Mouse (Mus musculus) thymus, postnatal 0 days (tissue): ENCODE results near the gene Gltpd2. TPM values are rescaled to one million over a fixed set of nuclear protein-coding genes. Genes with fewer than 3 reads are reported as not detected.
"Not testable (repeated sequence)": the region's sequence is repeated elsewhere in the genome, so short reads cannot be mapped to it uniquely, and the experiment has no call there.

Experiments
- DNase-seq: peaks from one replicate; pipeline ENCODE4 v3.0.0-alpha.2; 2015; ENCODE audit warnings: low spot score
- polyA plus RNA-seq: library from polyadenylated mRNA; unstranded; fragments of >200 nt; fragmentation: Nextera tagmentation; extraction: Ambion mirVana; gene quantifications from 2 replicates; pipeline ENCODE4 v1.2.1, GENCODE M21; 2015

Gene Gltpd2
- polyA plus RNA-seq: 0.31 TPM in 1 of 2 replicates, not detected in the other

DNA sequence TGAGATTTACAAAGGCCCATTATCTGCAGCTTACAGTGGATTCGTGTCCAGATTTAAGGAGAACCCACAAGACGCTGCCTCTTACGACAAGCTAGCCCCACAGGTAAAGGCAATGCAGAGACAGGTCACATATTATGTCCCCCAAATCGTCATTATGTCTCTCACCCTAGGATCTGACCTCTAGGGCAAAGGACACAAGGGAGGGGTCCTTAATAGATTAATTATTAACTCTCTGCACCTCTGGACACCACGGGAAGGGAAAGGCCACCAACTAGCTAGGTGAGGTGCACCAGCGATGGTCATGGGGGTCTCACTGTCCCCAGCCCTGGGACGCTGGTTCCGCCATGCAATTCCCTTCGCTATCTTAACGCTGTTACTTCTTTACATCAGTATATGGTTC, at the start of gene Gltpd2:
Gene Gltpd2 (plus strand): TSS at position 274 of the 400 bp plus-strand sequence.
- no peak for DNase-seq

DNA sequence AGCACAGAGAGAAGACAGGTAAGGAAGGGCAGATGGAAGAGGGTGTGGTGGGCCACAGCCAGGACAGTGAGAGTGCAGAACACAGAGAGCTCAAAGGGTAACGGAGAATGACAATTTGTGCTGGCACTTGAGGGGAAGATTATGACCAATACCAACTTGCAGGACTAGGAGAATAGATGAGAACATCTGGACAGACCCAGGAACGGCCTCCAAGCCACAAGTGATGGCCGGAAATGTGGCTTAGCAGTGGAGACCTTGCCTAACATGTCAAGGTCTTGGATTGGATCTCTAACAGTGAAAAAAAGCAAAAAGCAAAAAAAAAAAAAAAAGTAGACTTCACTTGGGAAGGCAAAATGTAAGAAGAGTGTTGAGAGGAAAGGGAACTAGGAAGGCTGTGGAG, 49.2 kb upstream of the Gltpd2 start:
- no peak for DNase-seq

DNA sequence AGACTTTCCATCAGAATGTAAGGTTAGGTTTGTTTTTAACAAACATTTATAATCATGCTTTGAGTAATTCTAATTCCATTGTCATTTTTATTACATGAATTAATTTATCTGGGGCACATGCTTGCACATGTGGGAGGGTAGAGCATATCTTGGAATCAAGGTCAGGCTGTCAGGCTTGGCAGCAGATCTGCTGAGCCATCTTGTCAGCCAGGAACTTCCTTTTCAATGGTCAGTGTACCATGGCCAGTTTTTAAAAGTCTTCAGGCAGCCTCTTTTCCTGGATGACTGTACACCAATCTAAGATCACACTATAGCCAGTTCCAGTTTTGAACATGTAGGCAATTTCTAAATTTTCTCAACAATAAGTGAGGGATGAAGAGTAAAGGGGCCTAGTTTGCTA, 46.3 kb upstream of the Gltpd2 start:
- DNase-seq: no peak

DNA sequence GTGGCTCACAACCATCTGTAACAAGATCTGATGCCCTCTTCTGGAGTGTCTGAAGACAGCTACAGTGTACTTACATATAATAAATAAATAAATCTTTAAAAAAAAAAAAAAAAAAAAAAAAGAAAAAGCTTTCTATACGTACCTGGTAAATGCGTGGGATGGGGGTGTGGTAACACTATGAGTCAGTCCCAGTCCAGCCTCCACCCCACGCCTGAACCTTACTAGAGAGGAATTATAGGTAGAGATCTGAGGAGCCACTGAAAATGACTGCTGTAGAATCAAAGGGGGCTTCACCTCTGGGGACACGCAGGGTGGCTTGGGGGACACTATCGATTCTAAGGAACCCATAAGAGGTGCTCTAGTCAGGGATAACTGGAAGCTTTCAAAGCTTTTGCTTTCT, 45.7 kb upstream of the Gltpd2 start:
- not testable (repeated sequence) for DNase-seq

DNA sequence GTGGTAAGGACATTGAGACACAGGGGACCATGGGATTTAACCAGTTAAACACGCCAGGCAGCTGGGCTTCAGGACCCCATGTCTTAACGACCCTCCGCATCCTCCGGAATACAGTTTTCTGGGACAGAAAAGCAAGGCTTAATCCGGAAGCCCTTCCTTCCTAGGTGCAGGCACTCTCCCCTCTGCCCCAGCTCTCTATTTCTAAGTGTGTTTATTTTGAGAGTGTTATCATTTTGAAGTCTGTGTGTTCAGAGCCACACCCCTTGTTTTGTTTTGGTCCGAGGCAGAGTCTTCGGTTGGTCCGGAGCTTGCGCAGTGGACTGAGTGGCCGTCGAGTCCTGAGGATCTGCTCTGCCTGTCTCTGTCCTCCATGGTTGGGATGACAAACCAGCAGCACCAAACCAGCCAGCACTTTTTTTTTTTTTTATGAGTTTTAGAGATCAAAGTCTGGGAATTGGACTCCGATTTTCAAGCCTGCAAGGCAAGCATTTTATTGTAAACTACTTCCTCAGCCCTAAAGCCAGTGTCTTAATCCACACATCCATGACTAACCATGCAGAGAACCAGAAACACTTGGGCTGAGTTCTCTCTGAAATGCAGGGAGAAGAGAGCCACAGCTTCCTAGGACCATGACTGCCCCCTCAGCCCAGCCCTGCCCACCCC, 44.0 kb upstream of the Gltpd2 start:
- no peak for DNase-seq

DNA sequence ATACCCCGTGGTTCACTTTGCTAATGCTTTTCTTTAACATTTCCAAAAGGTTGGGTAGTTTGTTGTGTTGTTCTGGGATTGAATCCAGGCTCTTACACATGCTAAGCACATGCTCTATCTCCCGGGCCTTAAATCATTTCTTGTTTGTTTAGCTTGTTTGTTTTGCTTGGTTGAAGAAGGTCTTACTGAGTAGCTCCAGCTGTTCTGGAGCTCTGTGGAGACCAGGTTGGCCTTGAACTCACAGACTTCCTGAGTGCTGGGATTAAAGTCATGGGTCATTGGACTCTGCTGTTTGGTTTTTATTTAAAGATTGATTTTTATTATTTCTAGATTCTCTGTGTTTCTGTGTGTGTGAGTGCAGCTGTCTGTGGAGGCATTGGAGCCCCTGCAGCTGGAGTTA, 33.5 kb upstream of the Gltpd2 start:
- DNase-seq: no peak

DNA sequence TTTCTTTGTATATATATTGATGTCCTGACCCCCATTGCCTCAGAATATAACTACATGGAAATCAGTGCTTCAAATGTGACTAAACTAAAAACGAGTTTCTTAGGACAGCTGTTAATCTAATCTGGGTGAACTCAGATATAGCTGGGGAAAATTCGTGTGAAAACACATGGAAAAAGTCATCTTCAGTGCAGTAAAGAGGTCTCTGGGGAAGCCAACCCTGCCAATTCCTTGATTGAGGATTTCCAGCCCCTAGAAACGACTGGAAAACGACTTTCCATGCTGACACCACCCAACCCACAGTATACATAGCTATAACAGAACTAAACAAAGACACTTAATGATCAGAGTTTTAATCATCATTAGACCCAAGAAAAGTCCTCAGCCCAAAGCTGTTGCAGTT, 31.2 kb upstream of the Gltpd2 start:
- DNase-seq: no peak

DNA sequence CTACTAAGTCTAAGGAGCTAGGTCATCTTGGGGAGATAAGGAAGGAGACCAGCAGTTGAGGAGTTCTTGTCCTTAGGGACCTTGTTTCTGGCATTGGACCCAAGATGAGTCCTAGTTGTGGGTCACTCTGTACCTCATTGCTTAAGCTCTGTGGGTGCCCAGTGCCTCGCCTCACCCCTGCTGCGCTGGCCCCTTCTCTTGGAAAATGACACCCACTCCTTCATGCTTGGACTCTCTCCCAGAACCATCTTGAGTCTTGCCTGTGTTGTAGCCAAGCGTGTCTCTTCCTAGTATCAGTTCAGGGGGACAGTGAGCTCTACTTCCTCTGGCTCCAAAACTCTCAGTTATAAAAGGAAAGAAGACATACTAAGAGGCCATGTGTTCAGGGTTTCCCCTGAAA, 29.9 kb upstream of the Gltpd2 start:
- no peak for DNase-seq

DNA sequence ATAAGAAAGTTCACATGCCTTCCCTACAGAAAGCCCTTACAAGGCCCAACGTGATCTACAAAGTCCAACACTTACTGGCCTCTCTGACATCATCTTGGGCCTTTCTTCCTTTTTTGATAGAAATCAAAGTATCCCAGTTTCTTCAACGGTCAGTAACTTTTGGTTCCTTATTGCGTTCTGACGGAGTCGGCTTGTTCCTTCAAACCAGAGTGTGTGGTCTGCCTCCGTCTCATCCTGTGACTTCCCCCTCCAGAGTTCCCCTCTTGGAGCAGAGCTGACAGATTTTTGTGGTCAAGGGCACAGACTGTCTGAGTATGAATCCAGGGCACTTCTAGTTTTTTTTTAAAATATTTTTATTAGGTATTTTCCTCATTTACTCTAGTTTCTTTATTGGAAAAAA, 29.3 kb upstream of the Gltpd2 start:
- DNase-seq: no peak

DNA sequence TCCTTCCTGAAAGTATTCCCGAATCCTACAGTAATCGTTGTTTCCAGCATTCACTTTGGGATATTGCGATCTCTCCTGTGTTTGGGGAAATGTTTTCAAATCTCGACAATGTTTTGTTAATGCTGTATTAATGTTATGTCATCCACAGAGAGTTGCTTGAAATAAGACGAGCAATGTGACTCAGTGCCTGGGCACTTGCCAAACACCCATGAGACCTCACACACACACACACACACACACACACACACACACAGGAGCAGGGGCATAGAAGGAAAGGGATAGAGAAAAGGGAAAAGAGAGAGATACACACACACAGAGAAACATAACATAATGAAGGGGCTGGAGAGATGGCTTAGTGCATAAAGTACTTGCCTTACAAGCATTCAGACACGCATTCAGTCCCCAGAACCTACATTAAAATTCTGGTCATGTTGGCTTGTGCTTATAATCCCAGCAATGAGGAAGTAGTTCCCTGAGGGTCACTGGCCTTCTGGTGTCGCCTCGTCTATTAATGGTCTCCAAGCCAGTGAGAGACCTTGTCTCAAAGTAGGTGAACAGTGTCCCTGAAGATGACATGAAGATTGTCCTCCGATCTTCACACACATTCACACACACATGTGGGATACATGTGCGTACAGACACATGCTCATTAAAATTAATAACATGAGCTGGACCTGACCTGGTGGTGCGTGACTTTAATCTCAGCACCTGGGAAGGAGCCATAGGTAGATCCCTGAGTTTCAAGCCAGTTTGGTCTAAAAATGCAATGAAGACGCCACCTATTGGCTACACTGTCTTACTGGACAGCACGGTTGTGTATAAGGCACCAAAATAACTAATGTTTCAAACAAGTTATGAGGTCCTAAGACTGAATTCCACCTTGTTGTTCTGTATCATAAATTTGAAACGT, 19.2 kb upstream of the Gltpd2 start:
- no peak for DNase-seq

DNA sequence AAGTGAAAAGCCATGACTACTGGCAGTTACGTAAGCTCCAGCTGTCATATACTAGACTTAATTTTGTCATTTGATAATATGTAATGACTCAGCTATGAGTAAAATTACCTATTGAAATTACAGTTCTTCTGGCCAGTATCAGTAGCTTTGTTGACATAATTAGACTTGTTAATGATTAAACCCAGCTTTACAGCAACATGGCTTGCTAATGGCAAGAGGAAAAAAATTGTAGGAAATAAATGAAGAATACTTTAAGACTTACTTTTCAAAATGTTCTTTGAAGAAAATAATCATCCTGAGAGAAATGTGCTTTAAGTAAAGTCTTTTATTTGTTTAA, 18.6 kb upstream of the Gltpd2 start:
- no peak for DNase-seq

DNA sequence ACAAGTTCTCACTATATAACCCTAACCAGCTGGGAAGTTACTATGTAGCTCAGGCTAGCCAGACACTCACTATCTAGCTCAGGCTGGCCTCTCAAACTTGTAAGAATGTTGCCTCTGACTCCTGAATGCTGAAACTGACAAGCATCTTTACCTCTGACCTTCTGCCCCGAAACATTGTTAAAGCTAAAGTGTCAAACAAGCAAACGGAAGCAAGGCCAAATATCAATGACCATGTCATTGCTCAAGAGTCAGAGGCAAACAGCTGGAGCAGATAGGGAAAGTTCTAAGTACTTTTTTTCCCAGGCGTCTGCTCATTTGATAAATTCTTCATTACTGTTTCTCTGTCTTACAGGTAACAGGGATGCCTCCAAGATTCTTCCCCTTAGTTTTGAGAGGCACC, 17.0 kb upstream of the Gltpd2 start:
- no peak for DNase-seq

DNA sequence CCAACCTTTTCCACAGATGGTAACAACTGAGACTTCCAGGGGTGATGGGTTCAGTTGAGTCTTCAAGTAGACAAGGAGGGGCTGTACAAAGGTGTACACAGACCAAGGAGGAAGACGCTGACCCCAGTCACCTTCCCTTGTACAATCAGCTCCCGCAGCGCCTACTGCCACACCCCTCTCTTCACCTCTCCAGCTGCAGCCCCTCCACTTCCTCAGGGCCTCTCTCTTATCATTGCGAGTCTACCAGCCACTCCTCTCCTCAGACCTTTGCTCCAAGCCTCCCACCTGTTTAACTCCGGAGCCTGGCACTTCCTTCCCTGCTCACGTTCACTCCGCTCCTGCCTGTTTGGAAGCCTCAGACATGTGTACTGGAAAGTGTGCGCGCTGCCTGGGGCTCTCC, 14.0 kb upstream of the Gltpd2 start, which contains the start of gene Tm4sf5:
Gene Tm4sf5 (plus strand): TSS at position 275 of the 400 bp plus-strand sequence.
- DNase-seq: peak; percentile 27

DNA sequence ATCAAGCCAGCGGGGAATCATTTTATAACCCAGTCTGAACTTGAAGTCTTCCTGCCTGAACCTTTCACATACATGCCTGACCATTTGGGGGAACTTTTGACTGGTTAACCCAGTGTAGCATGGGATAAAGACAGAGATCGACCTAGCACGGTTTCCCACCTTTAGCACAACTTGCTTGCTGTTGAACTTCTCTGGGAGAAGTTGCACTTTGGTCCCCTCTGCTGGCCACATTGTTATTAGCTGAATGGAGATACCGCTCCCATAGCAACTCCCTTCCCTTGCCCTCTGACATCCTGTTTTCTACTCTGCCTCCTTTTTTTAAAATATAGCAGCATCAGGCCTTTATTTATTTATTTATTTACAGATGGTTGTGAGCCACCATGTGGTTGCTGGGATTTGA, 12.6 kb upstream of the Gltpd2 start:
- peak; percentile 80 for DNase-seq

DNA sequence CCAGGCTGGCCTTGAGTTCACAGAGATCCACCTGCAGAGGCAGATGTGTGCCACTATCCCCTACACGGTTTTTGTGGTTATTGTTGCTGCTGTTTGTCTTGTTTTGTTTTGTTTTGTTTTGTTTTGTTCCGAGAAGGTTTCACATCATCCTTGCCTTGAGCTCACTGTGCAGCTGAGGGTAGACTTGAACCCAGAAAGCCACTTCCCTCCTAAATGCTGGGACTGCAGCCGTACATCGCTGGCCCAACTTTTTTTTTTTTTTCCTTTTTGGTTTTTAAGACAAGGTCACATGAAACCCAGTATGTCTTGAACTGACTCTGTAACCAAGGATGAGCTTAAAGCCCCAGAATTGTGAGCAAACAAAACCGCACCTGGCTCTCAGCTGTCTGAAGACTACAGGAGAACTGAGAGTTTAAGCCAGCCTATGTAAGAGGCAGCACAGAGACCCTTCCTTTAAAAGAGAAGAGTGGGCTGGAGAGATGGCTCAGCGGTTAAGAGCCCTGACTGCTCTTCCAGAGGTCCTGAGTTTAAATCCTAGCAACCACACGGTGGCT, 12.0 kb upstream of the Gltpd2 start:
- DNase-seq: peak; percentile 48

DNA sequence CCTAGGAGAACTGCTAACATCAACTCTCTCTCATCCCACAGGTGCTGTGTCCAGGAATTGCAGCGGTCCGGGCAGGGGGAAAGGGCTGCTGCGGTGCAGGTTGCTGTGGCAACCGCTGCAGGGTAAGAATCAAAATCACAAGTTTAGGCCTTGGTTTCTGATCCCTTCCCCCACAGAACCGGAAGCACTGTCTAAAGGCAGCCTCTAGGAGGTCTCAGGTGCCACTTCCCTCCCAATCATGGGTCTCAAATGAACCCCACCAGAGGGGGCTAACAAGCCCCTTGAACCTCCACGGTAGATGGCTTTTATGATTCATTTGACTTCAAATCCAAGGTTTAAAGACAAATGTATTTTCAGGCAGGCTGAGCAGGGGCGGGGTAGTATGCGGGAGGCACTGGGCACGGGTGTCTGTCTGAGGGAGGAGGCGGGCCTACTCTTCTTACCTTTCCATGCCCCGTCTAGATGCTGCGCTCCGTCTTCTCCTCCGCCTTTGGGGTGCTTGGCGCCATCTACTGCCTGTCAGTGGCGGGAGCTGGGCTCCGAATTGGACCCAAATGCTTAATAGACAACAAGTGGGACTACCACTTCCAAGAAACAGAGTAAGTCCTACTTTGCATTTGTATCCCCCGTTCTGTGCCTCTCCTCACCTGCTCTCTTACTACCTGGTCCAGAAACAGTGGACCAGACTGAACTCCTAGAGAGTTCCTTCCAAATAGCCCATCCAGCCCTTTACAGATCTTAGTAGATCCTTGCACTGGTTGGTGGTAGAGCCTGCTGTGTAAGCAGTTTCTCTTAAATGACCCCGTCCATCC, 9.0 kb upstream of the Gltpd2 start:
- peak; percentile 79 for DNase-seq

DNA sequence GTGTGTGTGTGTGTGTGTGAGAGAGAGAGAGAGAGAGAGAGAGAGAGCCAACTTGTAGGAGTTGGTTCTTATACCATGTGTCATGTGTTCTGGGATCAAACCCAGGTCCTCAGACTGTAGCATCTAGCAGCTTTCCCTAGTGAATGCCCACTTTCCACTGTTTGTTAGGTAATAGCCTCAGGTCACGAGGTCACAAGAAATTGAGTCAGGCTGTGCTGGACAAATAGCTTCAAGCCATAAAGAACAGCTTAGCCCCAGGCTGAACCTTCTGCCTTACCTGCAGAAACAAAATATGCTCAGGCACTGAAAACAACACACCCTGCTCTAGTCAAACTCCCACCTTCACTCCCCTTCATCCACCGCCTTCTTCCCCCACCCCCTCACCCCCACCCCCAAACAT, 7.8 kb upstream of the Gltpd2 start:
- no peak for DNase-seq

DNA sequence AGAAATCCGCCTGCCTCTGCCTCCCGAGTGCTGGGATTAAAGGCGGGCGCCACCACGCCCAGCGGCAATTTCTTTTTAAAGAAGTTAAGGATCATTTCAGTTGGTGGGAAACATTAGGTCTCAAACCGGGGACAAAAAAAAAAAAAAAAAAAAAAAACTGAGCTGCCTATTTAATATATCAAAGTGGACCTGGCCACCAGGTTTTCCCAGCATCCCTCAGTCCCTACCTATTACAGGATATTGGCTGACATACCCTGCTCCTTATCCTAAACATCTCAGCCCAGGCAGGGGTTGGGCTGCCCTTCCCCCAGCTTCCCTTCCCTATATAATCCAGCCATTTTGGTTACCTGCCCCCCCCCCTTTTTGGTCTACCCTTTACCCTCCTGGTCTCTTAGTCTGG, 7.2 kb upstream of the Gltpd2 start:
- no peak for DNase-seq

DNA sequence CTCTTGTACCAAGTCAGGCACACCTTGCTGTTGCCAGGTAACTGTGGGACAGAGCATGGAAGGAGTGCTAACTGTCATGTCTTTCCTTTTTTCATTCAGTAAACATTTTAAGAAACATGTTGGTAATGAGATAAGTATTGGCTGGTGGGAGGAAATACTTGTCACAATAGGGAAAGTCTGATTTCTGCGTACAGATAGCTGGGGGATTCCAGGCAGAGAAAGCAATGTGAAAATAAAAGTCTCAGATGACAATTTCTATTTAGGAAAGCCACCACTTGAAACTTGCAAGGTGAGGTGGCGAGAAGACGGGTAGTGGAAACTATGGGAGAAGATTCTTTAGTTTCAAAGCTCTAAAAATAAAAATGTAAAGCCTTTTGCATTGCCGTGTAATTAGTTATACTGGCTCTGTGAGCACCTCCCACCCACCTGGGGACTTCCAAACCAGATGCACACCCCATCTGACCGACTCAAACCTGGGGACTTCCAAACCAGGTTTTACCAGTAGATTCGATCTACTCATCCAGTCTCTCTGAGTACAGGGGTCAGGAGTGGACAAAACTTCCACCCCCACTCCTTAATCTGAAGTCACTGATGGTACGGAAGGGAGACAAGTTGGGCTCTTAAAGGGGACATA, 6.2 kb upstream of the Gltpd2 start:
- DNase-seq: no peak

DNA sequence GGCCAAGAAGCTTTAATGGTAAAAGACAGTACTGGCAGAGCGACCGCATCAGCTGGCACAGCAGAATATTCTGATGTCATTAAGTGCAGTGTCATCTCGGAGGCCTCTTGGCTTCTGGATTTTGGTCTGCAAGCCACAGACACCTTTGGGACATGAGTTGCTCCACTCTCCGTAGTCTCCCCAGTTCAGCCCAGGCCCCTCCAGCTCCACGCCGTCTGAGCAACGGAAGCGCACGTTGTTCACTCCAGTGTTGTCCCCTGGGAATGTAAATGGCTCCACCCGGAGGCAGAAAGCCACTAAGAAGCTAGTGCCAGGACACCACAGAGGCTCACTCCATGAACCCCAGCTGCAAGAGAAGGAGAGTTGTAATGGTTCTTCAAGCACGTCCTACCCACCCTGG, 5.5 kb upstream of the Gltpd2 start:
- DNase-seq: no peak

DNA sequence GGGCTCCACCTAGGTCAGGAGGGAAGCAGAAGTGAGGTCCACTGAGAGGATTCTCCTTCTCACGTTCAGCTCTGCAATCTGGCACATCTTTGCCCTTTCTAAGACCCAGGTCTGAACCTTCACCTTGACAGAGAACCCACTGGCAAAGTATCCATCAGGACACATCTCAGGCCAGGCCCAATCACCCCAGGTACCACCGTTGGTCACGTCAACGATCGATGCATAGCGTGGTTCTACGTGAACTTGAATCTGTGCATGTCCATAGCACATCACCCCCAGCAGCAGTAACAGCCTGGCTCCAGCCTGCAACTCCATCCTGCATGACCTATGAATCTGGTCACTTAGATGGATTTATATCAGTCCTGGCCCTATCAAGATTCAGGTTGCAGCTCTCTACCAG, 4.7 kb upstream of the Gltpd2 start, which contains the start of gene Vmo1:
Gene Vmo1 (minus strand): TSS at position 329 of the 400 bp plus-strand sequence.
- DNase-seq: no peak
